Mouse (Mus musculus): ENCODE measurements around the gene Sh3gl2.

Gene Sh3gl2

DNA sequence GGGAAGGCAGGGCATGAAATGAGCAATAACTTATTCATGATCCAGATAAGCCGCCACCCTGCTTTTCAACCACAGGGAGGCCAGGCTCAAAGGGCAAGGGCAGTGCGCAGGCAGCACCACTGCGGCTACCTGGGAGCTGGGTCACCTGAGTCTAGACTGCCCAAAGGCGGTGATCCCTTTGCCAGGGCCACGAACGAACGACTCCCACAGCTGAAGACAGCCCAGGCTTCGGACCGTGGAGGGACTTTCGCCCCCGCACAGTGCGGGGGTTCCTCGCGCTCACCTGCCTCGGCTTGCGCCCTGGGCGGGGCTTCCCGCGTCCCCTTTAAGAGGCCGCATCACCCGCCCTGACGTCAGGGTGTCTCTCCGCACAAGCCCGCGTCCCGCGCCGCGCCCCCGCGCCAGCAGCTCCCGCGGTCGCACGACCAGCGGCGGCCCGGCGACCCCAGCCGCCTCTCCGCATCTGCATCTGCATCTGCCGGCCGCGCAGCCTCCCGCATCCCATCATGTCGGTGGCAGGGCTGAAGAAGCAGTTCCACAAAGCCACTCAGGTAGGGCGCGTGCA is at the start of gene Sh3gl2:
Gene Sh3gl2 (plus strand): TSS at position 56 of the 565 bp plus-strand sequence.
- DNase-seq (ENCODE audit: low read depth): no peak

DNA sequence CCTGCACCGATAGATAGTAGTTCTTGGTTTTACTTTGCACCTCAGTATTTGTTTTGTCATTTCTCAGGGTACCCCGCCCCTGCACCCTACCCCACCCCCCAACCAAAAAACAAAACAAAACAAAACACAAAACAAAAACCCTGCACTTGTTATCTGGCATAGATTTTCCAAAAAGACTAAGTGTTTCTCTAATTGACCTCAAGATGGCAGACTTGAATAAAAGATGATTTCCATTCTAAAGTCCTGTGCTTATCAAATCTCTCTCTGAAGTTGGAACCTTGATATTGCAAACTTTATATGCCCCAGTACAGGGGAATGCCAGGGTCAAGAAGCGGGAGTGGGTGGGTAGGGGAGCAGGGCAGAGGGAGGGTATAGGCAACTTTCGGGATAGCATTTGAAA is 43.8 kb upstream of the Sh3gl2 start:
- DNase-seq (ENCODE audit: low read depth): no peak

DNA sequence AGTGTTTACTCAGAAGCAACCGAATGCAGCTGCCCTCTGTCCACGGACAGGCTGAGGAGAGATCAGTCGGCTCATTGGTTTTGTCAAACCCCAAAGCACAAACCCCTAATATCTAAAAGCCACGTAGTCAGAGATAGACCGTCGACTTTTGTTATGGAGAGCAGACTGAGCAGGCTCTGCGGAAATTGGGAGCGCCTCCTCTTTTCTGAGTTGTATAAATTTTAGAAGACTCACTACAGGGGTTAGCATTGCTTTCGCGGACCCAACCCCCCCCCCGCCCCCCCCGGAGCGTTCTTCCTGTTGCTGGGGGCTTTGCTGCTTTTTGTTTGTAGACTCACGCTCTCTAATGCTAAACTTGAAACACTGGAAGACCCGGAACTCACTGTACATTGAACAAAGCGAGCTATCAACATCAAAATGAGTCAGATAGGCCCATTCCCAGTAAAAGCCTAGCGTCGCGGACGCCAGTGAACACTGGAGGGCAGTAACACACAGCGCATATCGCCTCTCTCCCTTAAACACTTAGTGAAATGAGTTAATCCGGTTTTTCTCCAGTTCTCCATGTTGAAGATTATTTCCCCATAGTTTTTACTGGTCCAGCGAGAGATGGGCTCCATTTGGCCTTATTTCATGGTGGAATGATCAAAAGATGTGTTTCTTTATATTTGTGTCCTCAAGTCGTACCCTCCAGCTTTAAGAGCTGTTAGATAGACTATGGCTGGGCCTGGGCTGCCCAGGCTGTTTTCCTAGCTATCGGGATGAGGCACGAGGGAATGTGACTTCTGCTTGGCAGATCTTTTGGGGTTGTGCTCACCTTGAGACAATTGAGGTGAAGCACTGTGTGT is 42.2 kb upstream of the Sh3gl2 start:
- DNase-seq (ENCODE audit: low read depth): no peak

DNA sequence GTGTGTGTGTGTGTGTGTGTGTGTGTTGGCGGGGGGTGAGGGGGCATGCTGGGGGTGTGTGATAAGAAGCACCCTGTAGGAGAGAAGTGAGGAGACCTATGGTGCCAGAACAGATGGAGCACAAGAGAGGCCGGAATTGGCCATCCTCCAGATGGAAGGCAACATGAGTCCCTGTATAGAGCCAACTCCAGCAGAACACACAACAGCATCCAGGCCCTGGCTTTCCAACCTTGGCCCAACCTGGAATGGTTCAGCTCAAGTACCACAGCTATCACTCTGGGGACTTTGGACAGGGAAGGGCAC is 41.7 kb upstream of the Sh3gl2 start:
- DNase-seq (ENCODE audit: low read depth): no peak

DNA sequence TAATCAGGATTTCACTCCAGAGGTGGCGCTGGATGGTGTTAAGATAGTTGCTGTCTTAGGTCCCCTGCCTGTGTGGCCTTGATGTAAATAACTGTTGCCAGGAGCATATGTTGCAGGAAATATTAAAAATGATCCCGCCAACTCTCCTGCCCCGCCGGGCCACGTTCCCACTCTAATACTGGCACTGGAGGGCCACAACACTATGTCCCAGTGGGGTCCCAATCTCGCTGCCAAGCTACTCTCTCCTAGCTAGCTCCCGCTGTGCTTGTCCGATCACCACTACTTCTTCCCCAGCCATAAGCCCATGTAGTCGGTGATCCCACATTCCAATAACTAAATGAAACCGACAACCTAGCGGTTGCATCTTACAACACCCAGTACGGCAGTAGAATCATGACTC is 36.9 kb upstream of the Sh3gl2 start:
- DNase-seq (ENCODE audit: low read depth): no peak

DNA sequence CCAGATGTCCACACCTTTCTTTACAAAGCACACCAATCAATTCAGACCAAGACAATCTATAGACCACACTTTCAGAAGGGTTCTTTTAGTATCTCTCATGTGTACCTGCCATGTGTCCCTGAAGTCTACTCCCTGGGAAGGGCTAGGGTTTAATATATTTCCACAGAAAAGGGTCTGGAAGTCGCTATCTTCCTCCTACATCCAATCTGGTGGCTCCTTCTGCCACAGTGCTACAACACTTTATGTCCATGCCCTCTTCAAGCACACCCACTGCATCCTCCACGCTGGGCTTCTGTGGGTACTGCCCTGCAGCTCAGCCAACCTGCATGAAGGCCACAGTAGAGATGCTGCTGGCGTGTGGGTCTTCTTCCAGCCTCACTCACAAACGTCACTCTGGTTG is 29.5 kb upstream of the Sh3gl2 start:
- DNase-seq (ENCODE audit: low read depth): no peak

DNA sequence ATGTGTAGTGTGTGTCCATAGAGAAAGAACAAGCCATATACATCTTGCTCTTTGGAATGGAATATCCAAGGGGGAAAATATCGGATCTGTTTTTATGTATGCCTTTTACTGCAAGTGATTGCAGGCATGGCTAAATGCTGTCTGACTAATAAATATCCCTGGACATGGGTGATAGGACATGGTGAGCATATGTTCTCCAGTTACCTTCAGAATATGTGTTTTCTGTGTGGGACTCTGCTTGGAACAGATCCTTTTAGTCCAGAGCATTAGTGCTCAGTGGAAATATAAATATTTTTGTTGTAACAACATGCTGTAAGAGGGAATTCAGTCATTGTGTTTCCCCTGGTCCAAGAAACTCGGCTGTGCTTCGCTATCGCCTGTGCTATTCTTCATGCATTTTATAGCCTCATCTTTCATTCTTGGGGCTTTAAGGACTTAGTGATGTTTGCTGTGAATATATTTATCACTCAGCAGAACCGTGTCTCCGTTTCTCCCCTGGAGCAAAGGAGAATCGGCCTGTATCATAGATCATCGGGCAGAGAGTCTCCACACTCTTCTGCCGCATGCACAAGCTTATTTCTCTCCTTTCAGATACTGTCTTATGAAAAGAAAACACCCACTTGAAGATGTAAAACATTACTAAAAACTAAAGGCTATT is 26.4 kb upstream of the Sh3gl2 start:
- DNase-seq (ENCODE audit: low read depth): no peak

DNA sequence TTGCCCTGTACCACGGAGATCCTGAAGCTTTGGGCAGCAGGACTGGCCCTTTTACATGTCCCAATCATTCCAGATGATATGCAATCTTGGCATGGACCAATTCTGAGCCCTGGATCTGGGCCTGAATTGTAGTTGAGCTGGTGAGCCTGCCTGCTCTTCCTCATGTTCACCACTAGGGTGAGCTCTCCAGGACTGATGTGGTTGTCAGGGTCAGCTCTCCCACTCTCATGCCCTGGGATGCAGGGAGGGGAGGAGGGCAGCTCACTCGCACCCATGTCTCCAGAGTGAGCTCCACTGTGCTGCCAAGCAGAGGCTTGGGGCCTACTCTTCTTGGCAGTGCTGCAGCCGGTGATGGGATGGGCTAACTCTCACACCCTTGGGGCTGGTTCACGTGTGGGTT is 18.9 kb upstream of the Sh3gl2 start:
- DNase-seq (ENCODE audit: low read depth): no peak

DNA sequence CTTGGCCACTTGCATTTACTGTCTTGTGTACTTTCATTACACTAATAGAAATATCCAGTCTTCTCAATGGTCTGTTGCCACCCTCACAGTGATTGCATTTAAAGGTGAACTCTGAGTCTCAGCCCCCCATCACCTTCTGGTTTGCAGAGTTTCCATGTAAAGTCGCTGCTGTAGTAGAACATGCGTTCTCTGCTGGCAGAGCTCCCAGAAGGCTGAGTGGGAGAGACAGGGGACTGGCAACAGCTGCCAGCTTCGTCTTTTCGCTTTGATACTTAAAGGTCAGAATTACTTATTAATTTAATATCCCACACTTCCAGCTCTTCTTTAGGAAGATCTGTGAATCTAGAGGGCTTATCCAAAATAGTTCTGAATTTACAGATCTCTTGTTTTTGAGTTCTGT is 8.7 kb upstream of the Sh3gl2 start:
- no peak for DNase-seq (ENCODE audit: low read depth)

DNA sequence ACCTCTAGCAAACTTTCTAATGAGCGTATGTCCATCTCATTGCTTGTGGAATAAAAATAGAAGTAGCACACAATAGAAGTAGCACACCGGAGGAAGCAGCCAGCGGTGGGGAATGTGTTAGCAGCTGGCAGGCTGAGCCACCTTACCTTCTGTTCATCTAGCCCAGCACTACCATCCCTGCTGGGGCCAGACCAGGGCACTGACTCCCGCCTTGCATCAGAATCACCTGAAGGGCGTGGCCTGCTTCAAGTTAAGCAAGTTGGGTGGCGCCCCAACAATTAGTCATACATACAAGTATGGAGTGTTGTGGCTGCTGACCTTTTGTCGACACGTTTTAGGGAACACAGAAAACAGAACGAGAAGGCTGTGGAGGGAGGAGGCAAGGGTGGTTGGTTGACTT is 6.5 kb upstream of the Sh3gl2 start:
- DNase-seq (ENCODE audit: low read depth): no peak

DNA sequence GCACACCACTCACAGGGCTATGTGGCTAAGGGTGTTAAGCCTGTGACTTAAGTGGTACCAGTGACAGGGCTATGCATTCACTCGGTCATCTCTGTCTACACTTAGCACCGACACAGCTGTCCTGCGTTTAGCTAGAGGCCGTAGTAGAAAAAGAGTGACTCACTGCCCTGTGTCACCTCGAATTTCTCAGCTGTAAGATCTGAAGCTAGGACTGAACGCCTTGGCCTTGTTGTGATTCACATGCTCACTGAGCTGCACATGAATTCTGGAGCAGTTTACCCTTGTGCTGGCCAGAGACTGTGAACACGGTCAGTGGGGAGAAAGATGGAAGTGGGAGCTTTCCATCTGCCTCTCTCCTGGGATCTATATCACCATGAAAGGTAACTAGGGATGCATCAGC is 2.3 kb upstream of the Sh3gl2 start:
- DNase-seq (ENCODE audit: low read depth): no peak

DNA sequence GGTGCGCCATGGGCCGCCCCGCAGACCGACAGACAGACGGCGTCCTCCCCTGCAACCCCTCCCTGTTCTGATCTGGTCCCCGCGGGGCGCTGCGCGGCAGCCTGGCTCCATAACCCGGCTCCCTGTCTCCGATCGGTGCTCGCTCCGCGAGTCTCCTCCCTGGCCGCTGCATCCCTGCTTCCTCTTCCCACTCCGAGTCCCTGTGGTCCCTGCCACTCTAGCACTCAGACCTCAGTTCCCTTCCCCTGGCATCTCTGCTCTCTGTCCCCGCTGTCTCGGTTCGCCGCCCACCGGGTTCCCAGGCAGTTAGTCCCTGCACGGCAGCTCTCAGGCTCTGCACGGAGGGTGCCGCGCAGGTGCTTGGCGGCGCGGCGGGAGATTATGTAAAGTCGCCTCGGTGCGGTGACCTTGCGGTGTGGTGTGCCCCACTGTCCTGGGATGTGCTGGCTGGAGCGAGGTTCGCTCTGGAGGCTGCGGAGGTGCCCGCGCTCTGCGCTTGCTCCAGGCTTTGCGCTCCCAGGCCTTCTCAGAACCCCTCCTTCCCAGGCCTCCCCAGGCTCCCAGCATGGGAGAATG is 798 bp downstream of the Sh3gl2 start:
- no peak for DNase-seq (ENCODE audit: low read depth)

DNA sequence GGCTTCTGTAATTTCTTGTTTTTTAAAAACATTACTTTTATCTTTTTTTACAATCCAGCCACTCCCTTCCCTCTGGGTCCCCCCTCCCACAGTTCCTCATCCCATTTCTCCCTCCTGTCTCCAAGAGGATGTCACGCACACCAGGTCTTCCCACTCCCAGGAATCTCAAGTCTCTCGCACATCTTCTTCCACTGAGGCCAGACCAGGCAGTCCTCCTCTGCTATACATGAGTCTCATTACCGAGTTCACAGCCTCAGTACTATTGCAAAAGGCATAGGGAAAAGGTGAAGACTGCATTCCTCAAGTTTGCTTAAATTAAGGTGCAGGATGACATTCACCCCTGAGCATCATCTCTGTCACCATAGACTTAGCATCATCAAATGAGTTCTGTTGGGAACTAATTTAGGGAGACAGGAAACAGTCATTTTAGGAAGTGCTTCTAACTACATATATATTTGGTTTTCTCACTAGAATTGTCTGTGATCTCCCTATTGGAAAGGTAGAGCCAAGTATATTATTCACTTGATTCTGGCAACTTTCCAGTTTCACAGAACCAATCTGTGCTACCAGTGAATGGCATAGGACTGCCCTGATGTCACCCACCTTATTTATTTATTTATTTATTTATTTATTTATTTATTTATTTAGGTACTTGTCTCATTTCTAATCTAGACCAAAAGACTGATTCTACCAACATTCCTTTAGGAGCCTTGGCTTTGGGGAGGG is 1.9 kb downstream of the Sh3gl2 start:
- no peak for DNase-seq (ENCODE audit: low read depth)

DNA sequence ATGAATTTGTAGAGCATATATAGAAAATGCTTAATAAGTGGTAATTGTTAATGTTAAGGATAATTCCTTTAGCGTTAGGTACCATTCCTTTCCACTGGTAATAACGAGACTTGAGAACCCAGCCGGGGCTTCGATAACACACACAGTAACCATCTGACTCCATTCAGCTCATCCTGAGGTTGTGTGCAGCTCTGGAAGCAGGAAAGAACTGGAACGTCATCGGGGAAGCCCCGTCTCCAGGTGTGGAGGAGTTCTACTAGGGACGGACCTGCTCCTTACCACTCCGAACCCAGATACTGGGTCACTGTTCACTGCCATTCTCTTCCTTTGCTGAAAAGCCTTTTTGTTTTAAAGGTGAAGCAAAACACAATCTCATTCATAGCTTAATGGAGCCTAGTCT is 2.6 kb downstream of the Sh3gl2 start:
- DNase-seq (ENCODE audit: low read depth): no peak

DNA sequence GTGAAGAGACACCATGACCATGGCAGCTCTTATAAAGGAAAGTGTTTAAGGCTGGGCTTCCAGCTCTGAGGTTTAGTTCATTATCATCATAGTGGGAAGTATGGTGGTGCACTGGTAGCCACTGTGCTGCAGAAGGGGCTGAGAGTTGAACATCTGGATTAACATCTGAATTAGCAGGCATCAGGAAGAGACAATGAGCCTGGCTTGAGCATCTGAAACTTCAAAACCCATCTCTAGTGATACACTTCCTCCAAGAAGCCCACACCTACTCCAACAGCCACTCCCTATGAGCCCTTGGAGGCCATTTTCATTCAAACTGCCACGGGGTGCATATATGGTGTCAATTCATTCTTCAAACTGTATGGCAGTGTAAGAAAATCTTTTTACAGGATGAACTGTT is 3.6 kb downstream of the Sh3gl2 start:
- no peak for DNase-seq (ENCODE audit: low read depth)

DNA sequence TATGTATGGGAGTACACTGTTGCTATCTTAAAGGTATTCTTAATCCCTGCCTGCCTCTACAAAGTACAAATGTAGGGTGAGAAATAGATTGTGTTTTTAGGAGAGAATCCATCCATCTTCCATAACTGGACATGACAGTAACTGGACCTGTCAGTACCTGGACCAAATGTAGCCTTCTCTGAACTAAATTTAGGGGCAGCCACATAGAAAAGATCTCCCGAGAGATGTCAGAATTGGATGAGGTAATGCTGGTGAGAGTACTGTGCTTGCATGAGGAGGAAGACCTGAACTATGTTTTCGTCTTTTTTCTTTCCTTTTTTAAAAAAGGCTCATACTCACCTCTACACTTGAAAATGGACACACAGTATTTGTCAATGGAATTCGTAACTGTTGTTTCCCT is 6.0 kb downstream of the Sh3gl2 start:
- DNase-seq (ENCODE audit: low read depth): no peak

DNA sequence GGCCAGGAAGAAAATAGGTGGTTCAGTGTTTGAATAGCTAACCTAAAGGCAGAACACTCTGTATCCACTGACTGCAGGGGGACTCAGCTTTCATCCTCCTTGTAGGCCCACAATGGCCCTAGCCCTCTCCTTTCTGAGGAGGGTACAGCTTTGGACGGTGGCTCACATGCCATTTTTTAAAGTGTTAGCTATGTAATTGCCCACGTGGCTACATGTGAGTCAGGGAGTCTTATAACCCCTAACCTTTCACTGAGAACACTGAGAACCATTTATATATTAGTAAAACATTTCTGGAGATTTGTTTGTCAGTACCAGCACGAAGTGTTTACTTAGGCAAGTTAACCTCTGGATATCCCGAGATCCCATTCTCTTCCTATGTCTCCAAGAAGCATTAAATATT is 12.1 kb downstream of the Sh3gl2 start:
- no peak for DNase-seq (ENCODE audit: low read depth)

DNA sequence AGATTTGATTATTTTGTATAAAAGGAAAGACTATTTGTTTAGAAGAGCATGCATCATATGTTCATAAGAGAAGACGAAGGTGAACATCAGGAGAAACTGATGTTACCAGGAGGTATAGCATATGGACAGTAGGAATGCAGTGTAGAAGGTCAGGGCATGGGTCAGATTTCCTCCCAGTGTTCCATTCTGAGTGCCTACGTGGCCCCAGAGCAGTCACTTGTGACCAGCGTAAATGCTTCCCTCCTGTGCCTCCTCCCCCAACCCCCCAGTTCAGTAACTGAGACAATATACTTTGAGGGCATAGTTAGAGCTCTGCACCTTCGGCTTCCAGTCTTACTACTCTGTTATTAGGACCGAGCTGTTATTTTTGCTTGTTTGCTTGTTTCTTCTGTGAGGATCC is 17.8 kb downstream of the Sh3gl2 start:
- no peak for DNase-seq (ENCODE audit: low read depth)

DNA sequence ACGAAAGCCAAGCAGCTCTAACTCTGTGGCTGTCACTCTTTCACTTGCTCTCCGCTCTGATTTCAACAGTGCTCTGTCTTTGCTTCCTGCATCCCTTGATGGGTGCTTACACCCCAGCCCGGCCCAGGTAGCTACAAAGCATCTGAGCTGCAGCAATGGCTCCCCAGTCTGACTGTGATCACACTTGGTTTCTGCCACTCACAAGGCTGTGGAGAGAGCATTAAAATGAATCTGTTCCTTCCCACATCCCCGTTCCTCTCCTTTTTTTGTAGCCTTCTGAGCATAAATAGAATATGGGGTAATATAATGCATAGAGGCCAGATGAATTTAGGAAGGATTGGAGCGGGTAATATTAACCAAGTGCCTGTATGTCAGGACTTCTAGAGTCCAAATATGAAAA is 21.8 kb downstream of the Sh3gl2 start:
- no peak for DNase-seq (ENCODE audit: low read depth)

DNA sequence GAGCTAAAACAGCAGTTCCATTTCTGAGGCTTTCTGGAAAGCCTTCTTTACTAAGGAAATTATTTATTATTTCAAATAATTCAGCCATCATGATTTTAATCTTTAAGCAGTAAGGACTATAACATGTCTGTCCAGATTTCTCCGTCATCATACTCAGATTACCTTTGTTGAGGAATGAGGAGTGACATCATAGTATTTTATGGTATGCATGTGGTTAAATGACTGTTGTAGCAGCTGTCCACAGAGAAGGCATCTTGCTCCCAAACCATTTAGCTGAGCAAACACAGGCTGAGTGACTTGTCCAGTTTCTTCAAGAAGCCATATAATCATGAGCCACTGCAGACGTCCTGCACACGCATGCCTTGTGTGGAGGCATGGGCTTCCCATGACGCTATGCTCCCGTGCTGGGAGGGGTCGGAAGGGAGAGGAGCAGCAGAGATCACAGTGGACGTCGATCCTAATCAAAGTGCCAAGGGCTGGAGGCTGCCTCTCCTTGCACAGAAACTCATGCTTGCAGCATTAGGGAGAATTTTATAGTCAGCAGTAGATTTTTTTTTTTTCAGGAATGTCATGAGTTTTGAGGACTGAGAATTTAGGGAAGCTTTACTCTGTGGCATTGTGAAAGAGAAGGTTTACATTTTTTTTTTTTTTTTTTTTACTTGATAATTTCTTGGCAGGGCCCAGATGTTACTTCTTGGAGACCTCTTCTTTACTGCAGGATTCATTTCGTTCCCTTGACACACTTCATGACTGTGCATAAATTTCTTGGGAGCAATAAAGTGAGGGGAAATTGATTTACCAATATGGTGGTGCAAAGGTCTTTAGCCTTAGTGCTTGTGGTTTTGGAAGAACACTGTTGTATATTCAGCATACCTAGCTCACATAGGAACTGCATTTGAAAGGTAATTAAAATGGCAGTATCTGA is 23.0 kb downstream of the Sh3gl2 start:
- no peak for DNase-seq (ENCODE audit: low read depth)

DNA sequence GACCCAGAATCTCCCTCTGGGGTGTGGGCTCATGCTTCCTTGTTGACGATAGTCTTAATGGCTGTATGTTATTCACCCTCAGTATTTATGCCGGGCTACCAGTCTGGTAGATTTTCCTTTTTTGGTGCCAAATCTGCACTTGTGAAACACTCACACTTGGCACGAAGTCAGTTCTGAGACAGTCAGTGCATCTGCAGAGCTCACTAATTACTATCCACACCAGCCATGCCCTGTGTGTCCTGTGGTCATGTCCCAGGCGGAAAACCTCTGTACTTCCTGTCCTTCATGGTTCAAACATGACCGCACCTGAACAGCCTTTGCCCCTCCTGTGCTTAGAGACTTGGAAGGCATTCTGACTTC is 23.6 kb downstream of the Sh3gl2 start:
- DNase-seq (ENCODE audit: low read depth): no peak

Data from naive thymus-derived CD4-positive, alpha-beta T cell, adult 2 months (primary cell).